Mouse (Mus musculus) natural killer cell, adult 2 months (primary cell): ENCODE measurements around the gene Kif3b.
"Not testable (repeated sequence)": the region's sequence is repeated elsewhere in the genome, so short reads cannot be mapped to it uniquely, and the experiment has no call there.

Experiments
- DNase-seq, 2 experiments: peaks; one replicate each; pipeline ENCODE4 v3.0.0; 2022; ENCODE audit warnings: low spot score in 2 of 2

Gene Kif3b

GRCm38 (mm10) chr2:153290938-153291928 is at the start of gene Kif3b:
Gene Kif3b, plus strand, starts transcription at chr2:153291413.
- DNase-seq: peak; percentile 85 to 89

GRCm38 (mm10) chr2:153242156-153242555 is 49.1 kb upstream of the Kif3b start:
- DNase-seq: no peak

GRCm38 (mm10) chr2:153249751-153250150 is 41.5 kb upstream of the Kif3b start:
- DNase-seq: no peak

DNA sequence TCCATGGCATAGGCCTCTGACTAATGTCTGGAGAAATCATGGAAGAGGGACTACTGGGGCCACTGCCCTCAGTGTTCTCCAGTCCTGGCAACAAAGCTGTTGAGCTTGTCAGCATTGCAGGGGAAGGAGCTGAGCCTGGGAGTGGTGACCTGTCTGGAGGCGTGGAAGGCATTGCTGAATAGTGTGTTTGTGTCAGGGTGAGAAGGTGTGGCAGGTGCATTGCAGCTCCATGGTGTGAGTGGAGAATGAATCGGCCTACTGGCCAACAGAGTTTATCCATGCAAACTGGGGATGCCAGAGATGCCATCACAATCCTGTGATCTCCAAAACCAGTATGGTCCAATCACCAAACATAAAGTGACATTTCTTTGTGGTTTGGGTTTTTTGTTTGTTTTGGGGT is 34.6 kb upstream of the Kif3b start:
- DNase-seq: no peak

DNA sequence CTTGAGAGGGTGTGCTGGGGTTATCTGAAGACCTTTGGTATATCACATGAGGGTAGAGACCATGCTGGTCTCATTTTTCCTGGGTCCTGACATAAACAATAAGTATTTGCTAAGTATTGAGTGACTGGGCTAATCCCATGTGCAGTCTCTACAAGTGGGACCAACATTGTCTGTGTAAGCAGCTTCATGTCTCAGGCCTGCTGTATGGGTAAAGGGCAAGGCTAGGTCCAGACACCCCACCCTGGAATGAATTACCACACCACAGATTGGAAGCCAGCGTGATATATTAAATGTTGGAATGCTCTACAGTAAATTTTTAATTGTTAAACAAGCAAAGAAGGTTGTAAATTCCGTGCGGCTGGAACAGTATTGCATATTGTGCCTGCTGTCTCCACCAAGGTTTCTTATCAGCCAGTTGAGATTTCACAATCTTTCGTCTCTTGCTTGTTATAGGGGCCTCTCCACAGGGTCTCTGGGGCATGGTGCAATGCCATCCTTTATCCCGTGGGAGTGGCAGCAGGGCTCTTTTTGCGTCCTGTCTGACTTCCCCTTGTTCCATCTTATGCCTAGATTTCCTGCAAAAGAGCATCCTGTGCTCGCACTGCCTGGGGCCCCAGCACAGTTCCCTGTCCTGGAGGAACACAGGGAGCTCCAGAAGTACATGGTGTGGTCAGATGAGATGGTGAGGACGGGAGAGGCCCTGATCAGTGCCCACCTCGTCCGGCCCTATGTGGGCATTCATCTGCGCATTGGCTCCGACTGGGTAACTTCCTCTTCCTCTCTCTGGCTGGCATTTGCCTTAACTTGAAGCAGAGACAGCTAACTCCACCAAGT is 32.0 kb upstream of the Kif3b start:
- peak in 1 of 2 experiments; percentile 21 for DNase-seq

GRCm38 (mm10) chr2:153259864-153260674 is 31.1 kb upstream of the Kif3b start:
- no peak for DNase-seq

DNA sequence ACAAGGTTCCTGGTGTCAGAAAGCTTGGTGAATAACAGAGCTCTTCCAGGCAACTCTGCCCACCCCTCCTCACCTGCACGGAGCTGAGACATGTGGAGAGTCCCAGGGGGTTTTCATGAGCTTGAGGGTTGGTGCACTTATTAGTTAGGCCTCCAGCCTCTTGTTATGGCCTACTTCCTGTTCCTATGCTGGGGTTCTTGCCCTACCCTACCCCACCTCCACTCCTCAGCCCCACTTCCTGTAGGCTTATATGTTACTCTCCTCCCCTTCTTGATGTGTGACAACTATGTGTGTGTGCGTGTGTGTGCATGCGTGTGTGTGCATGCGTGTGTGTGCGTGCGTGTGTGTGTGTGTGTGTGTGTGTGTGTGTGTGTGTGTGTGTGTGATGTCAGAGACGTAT is 28.2 kb upstream of the Kif3b start:
- peak; percentile 74 to 75 for DNase-seq

DNA sequence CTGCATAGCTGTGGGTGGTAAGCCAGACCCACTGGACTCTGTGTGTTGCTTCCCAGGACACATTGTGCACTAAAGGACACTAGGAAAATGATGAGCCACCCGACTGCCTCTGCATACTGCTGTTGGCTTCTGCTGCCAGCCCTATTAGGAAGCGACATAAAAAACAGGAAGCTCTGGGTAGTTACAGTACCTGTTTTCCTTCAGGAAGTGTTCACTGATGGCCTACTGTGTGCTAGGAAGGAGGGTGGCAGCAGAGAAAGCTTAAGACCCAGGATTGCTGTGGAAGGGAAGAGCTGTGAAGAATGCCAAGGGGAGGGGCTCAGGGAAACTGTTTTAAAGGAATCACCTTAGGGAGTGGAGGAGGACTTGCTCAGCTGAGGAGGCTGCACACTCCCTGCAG is 23.9 kb upstream of the Kif3b start:
- no peak for DNase-seq

- not testable (repeated sequence) for DNase-seq
Observed at GRCm38 (mm10) chr2:153270231-153270915, 20.8 kb upstream of the Kif3b start.

DNA sequence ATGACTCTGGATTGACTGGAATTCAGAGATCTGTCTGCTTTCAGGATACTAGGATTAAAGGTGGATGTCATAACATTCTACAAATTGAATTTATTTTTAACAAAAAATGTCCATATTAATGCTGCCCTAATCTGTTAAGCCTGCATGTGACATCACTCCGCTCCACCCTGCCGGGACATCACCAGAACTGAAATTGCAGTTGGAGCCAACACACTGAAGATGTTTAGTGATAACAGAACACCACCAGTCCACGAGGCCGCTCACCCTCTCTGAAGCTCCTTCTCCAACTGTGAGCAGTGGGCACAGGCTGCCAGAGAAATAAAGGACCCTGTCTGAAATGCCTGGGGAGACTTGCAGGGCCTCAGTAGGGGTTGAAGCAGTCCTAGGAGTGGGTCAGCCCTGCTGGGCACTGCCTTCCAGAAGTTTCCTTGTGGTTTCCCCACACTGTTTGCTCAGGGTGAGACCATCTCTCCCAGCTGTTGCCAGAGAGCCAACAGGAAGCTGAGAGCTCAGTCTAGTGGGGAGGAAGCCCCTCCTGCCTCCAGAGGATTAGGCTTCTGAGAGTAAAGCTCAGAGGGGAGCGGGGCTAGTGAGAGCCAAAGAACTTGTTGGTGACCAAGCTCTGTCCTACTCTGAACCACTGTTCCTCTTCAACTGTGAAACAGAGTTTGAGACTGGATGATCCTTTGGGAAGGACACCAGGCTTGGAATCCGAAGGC is 16.9 kb upstream of the Kif3b start:
- not testable (repeated sequence) for DNase-seq

GRCm38 (mm10) chr2:153274919-153275247 is 16.3 kb upstream of the Kif3b start:
- DNase-seq: no peak

- DNase-seq: not testable (repeated sequence)
Observed at GRCm38 (mm10) chr2:153275577-153275976, 15.6 kb upstream of the Kif3b start.

DNA sequence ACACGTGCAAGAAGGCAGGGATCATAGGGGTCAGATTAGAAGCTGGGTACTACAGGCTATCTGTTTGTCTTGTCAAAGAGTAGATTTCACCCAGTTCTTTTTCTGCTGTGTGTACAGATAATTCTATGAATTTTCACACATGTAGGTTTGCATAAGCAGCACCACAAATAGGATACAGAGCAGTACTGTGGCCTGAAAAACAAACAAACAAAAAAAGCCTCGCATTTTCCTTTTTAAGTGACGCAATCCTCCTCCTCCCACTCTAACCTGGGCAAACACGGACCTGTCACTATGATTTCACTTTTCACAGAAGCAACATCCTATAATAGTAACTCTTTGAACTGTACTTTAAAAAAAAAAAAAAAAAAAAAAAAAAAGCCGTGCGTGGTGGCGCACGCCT is 14.8 kb upstream of the Kif3b start:
- DNase-seq: no peak

- not testable (repeated sequence) for DNase-seq
Observed at GRCm38 (mm10) chr2:153276846-153277245, 14.4 kb upstream of the Kif3b start.

GRCm38 (mm10) chr2:153278357-153278756 is 12.9 kb upstream of the Kif3b start:
- DNase-seq: peak; percentile 37 to 47

DNA sequence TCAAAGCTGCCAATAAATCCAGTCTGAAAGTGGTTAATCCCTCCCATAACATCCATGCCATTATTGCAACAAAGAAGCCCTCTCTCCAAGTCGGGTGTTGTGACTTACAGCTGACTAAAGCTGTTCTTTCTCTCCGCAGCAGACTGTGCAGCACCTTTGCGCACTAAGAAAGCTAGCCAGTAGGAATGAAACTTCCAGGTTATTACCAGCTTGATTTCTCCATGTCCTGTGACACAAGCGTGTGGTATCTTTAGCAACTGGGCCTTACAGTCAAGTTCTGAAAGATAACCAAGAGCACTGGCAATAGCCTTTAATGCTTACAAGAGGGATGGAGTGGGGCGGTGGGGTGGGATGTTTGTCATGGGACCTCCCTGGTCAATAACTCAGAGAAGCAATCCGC is 7.3 kb upstream of the Kif3b start:
- DNase-seq: no peak

GRCm38 (mm10) chr2:153286524-153286923 is 4.7 kb upstream of the Kif3b start:
- no peak for DNase-seq

- DNase-seq: no peak
Observed at GRCm38 (mm10) chr2:153287835-153288234, 3.4 kb upstream of the Kif3b start.

GRCm38 (mm10) chr2:153292305-153292861 is 1.2 kb downstream of the Kif3b start:
- DNase-seq: peak; percentile 32 to 41

- no peak for DNase-seq
Observed at GRCm38 (mm10) chr2:153295196-153295595, 4.0 kb downstream of the Kif3b start.
